Mouse (Mus musculus) gonadal fat pad, adult 2 months (tissue): ENCODE measurements around the gene Sugt1. TPM values are rescaled to one million over a fixed set of nuclear protein-coding genes. Genes with fewer than 3 reads are reported as not detected.
A peak's percentile ranks its signal among the peaks of the same experiment; 100 is the strongest.

Source experiments
- DNase-seq: peaks from one replicate; pipeline ENCODE4 v3.0.0-alpha.2; 2012; ENCODE audit warnings: low read depth
- polyA plus RNA-seq: library from polyadenylated mRNA; depleted of rRNA; stranded (reverse); fragments of >200 nt; gene quantifications from 2 replicates; pipeline ENCODE4 v1.2.3, GENCODE M21; 2012; rRNA removed

Gene Sugt1
- polyA plus RNA-seq: 7.8 TPM in 2 replicates

GRCm38 (mm10) chr14:79587139-79587851, at the start of gene Sugt1:
TSS of gene Sugt1 (plus strand) at chr14:79587691.
- DNase-seq: peak; percentile 55

- DNase-seq: no peak
These were observed 49.6 kb upstream of the Sugt1 start for GRCm38 (mm10) chr14:79537921-79538320.

GRCm38 (mm10) chr14:79541606-79542005, 45.9 kb upstream of the Sugt1 start:
- no peak for DNase-seq

GRCm38 (mm10) chr14:79549343-79549742, 38.1 kb upstream of the Sugt1 start:
- peak; percentile 91 for DNase-seq

GRCm38 (mm10) chr14:79551929-79552328, 35.6 kb upstream of the Sugt1 start:
- no peak for DNase-seq

- no peak for DNase-seq
These were observed 34.6 kb upstream of the Sugt1 start for GRCm38 (mm10) chr14:79552854-79553253.

GRCm38 (mm10) chr14:79557796-79558195, 29.7 kb upstream of the Sugt1 start:
- no peak for DNase-seq

- DNase-seq: peak; percentile 54
These were observed 24.7 kb upstream of the Sugt1 start for GRCm38 (mm10) chr14:79562745-79563144.

- no peak for DNase-seq
These were observed 22.7 kb upstream of the Sugt1 start for GRCm38 (mm10) chr14:79564784-79565183.

- no peak for DNase-seq
These were observed 13.9 kb upstream of the Sugt1 start for GRCm38 (mm10) chr14:79573482-79574191.

GRCm38 (mm10) chr14:79574361-79574760, 13.1 kb upstream of the Sugt1 start:
- no peak for DNase-seq

GRCm38 (mm10) chr14:79583526-79584245, 3.8 kb upstream of the Sugt1 start:
- DNase-seq: no peak

GRCm38 (mm10) chr14:79586499-79587138, 872 bp upstream of the Sugt1 start:
- DNase-seq: no peak

GRCm38 (mm10) chr14:79587852-79588229, 350 bp downstream of the Sugt1 start:
- no peak for DNase-seq

- no peak for DNase-seq
These were observed 1.1 kb downstream of the Sugt1 start for GRCm38 (mm10) chr14:79588534-79588951.

- no peak for DNase-seq
These were observed 1.9 kb downstream of the Sugt1 start for GRCm38 (mm10) chr14:79589401-79589800.

- DNase-seq: no peak
These were observed 3.4 kb downstream of the Sugt1 start for GRCm38 (mm10) chr14:79590916-79591315.

GRCm38 (mm10) chr14:79591611-79592010, 4.1 kb downstream of the Sugt1 start:
- no peak for DNase-seq

- no peak for DNase-seq
These were observed 6.6 kb downstream of the Sugt1 start for GRCm38 (mm10) chr14:79594069-79594468.

GRCm38 (mm10) chr14:79596602-79597001, 9.1 kb downstream of the Sugt1 start:
- no peak for DNase-seq

GRCm38 (mm10) chr14:79605881-79606280, 18.4 kb downstream of the Sugt1 start:
- DNase-seq: no peak

- DNase-seq: no peak
These were observed 18.9 kb downstream of the Sugt1 start for GRCm38 (mm10) chr14:79606392-79606791.
